Mouse (Mus musculus) liver, adult 2 months (tissue): ENCODE measurements around the gene Map3k6.

Experiments
- CTCF ChIP-seq: fragments of 200-500 bp; IDR thresholded peaks from 2 replicates; pipeline ENCODE4 v1.5.1; 2011; ENCODE audit warnings: low read depth, low read length, control low read depth
- POLR2A ChIP-seq: fragments of 200-500 bp; IDR thresholded peaks from 2 replicates; pipeline ENCODE4 v1.6.1; 2011; ENCODE audit warnings: low read length, control low read depth; ENCODE audit not compliant: insufficient read depth; ENCODE audit errors: extremely low read depth

DNA sequence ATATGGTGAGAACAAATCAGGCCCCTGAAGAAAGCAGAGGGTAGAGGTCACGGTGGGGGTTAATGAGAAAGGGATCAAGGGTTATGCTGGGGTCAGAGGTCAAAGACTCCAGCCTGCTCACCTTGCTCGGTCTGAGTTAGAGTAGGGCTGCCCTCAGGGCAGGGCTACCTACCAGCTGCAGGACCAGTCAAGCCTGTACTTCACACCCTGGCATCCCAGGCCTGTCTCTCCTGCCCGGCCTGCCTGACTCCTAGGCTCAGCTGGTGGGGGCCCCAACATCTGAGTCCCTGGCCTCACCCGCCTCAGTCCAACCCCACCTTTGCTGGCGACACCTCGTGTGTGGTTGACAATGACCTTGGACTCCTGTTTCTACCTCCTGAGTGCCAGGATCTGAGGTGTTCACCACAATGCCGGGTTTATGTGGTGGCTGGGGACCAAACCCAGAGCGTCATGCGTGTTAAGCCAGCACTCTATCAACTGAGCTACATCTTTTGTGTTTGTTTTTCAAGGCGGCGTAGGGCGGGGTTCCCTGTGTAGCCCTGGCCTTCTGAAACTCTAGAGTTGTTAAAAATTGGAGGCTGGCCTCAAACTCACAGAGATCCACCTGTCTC, 17.3 kb downstream of the Map3k6 start:
- no peak for TF ChIP-seq POLR2A
- TF ChIP-seq CTCF: no peak
